Mouse (Mus musculus): ENCODE data around the gene Pkdrej.

- TF ChIP-seq CTCF (IDR thresholded peaks at IDR 0.05; ENCODE audit: low read depth, low read length) (no peak), EP300 (IDR thresholded peaks at IDR 0.05; ENCODE audit: insufficient read depth, low read depth, low read length) (no peak)
Measured at GRCm38 (mm10) chr15:85765022-85765421, 56.5 kb downstream of the Pkdrej start.

All from ES-Bruce4 (cell line).